Mouse (Mus musculus) spleen, postnatal 4 days (tissue): ENCODE data around the gene Prtg.

Source experiments
- DNase-seq, 2 experiments: peaks; one replicate each; pipeline ENCODE4 v3.0.0; 2022; ENCODE audit warnings: low spot score in 2 of 2

Gene Prtg

GRCm38 (mm10) chr9:72861235-72861634 is 54.6 kb downstream of the Prtg start:
- DNase-seq, result no peak

GRCm38 (mm10) chr9:72862186-72862585 is 55.5 kb downstream of the Prtg start:
- DNase-seq, result no peak

GRCm38 (mm10) chr9:72862955-72863354 is 56.3 kb downstream of the Prtg start:
- no peak for DNase-seq

GRCm38 (mm10) chr9:72863773-72864172 is 57.1 kb downstream of the Prtg start:
- DNase-seq, result no peak

GRCm38 (mm10) chr9:72867434-72867833 is 60.8 kb downstream of the Prtg start:
- DNase-seq, result no peak

GRCm38 (mm10) chr9:72868774-72869173 is 62.1 kb downstream of the Prtg start:
- DNase-seq, result no peak

- DNase-seq, result no peak
Measured at GRCm38 (mm10) chr9:72871506-72872297, 65.0 kb downstream of the Prtg start.

GRCm38 (mm10) chr9:72872298-72873130 is 65.8 kb downstream of the Prtg start:
- no peak for DNase-seq

GRCm38 (mm10) chr9:72875878-72876277 is 69.2 kb downstream of the Prtg start:
- DNase-seq, result no peak

- no peak for DNase-seq
Measured at GRCm38 (mm10) chr9:72877905-72878304, 71.2 kb downstream of the Prtg start.

GRCm38 (mm10) chr9:72878656-72879055 is 72.0 kb downstream of the Prtg start:
- DNase-seq, result no peak

- no peak for DNase-seq
Measured at GRCm38 (mm10) chr9:72879601-72880000, 72.9 kb downstream of the Prtg start.

- no peak for DNase-seq
Measured at GRCm38 (mm10) chr9:72880225-72880960, 73.7 kb downstream of the Prtg start.

GRCm38 (mm10) chr9:72881026-72881768 is 74.5 kb downstream of the Prtg start:
- no peak for DNase-seq

GRCm38 (mm10) chr9:72883940-72884339 is 77.3 kb downstream of the Prtg start:
- peak in 1 of 2 experiments; percentile 27 for DNase-seq

- DNase-seq, result no peak
Measured at GRCm38 (mm10) chr9:72889777-72890176, 83.1 kb downstream of the Prtg start.

GRCm38 (mm10) chr9:72890499-72891085 is 83.9 kb downstream of the Prtg start:
- DNase-seq, result no peak

- no peak for DNase-seq
Measured at GRCm38 (mm10) chr9:72892761-72893160, 86.1 kb downstream of the Prtg start.

- DNase-seq, result no peak
Measured at GRCm38 (mm10) chr9:72894796-72895352, 88.2 kb downstream of the Prtg start.

- DNase-seq, result no peak
Measured at GRCm38 (mm10) chr9:72902057-72902456, 95.4 kb downstream of the Prtg start.

GRCm38 (mm10) chr9:72902611-72903010 is 95.9 kb downstream of the Prtg start:
- DNase-seq, result no peak
